Mouse (Mus musculus) ES-E14 (cell line): ENCODE results near the gene Prcc. TPM values are rescaled to one million over a fixed set of nuclear protein-coding genes. Genes with fewer than 3 reads are reported as not detected.

Source experiments
- DNase-seq: peaks from one replicate; pipeline ENCODE4 v3.0.0-alpha.2; 2013; ENCODE audit warnings: low read depth, low spot score
- H3K27ac ChIP-seq: 2 replicates; pipeline ENCODE4 v1.5.1; 2012; ENCODE audit warnings: low read depth, mild to moderate bottlenecking, low read length, moderate library complexity, mixed read lengths; ENCODE audit not compliant: poor library complexity, insufficient read depth, severe bottlenecking
- H3K36me3 ChIP-seq: 2 replicates; pipeline ENCODE4 v1.6.1; 2012; ENCODE audit warnings: mild to moderate bottlenecking, low read length, moderate library complexity, mixed read lengths; ENCODE audit not compliant: control insufficient read depth, poor library complexity, insufficient read depth, severe bottlenecking
- H3K4me1 ChIP-seq, 2 experiments: fragments of 150-350 bp in 1 of 2; sonication (generic) in 1 of 2; 2 replicates each; pipeline ENCODE4 v1.6.1; 2012; ENCODE audit warnings: low read length in 2 of 2, mild to moderate bottlenecking in 1 of 2, mixed read lengths in 1 of 2; ENCODE audit not compliant: control insufficient read depth in 2 of 2, insufficient read depth in 2 of 2, poor library complexity in 1 of 2
- H3K4me3 ChIP-seq, 2 experiments: fragments of 150-350 bp in 1 of 2; sonication (generic) in 1 of 2; 2 replicates each; pipeline ENCODE4 v1.5.1; 2012; ENCODE audit warnings: low read length in 2 of 2, low read depth in 1 of 2, mild to moderate bottlenecking in 1 of 2, mixed read lengths in 1 of 2; ENCODE audit not compliant: insufficient read depth in 1 of 2, poor library complexity in 1 of 2, severe bottlenecking in 1 of 2
- H3K9ac ChIP-seq: 2 replicates; pipeline ENCODE4 v1.6.1; 2012; ENCODE audit warnings: low read depth, mild to moderate bottlenecking, low read length, mixed read lengths; ENCODE audit not compliant: poor library complexity, insufficient read depth, severe bottlenecking
- H3K9me3 ChIP-seq: fragments of 150-350 bp; sonication (generic); 2 replicates; pipeline ENCODE4 v1.6.1; 2012; ENCODE audit warnings: low read depth, mild to moderate bottlenecking, low read length; ENCODE audit not compliant: control insufficient read depth, insufficient read depth
- CHD2 ChIP-seq: IDR thresholded peaks from 2 replicates; pipeline ENCODE4 v1.6.1; 2014; ENCODE audit warnings: mild to moderate bottlenecking, low read depth, low read length, inconsistent platforms
- HCFC1 ChIP-seq: IDR thresholded peaks from 2 replicates; pipeline ENCODE4 v1.6.1; 2012; ENCODE audit warnings: low read length, inconsistent platforms, borderline replicate concordance; ENCODE audit not compliant: insufficient read depth
- MAFK ChIP-seq: IDR thresholded peaks from 2 replicates; pipeline ENCODE4 v1.6.1; 2014; ENCODE audit warnings: mild to moderate bottlenecking, low read depth, low read length, inconsistent platforms; ENCODE audit not compliant: insufficient read depth
- ZC3H11A ChIP-seq: IDR thresholded peaks from 2 replicates; pipeline ENCODE4 v1.6.1; 2012; ENCODE audit warnings: low read depth, mild to moderate bottlenecking, inconsistent platforms, low read length, borderline replicate concordance
- ZNF384 ChIP-seq: IDR thresholded peaks from 2 replicates; pipeline ENCODE4 v1.6.1; 2012; ENCODE audit warnings: low read depth, low read length, inconsistent platforms
- in situ Hi-C, 2 experiments: fragments of 600-800 bp; cut with MboI; formaldehyde crosslinking; loops; one replicate each; pipeline ENCODE4 v1.15.1; 2025; ENCODE audit warnings: low sequenced_read_pairs in 2 of 2, inconsistent platforms in 1 of 2; ENCODE audit not compliant: unreplicated experiment in 2 of 2
- total RNA-seq: library from RNA; depleted of rRNA; stranded (reverse); fragments of 300-350 nt; gene quantifications from 2 replicates; pipeline ENCODE4 v1.2.3, GENCODE M21; 2012; rRNA removed

Gene Prcc
- total RNA-seq, 1 experiment: 53.8 TPM

- H3K9ac ChIP-seq: no peak overlapping the region
- TF ChIP-seq ZC3H11A: no peak
- no peak for TF ChIP-seq HCFC1
- in situ Hi-C loops: no loop called here
- peaks cover 0 to 5% of the 10 kb centered on the region in 2 experiments; a peak in 1 of 4 replicates for H3K4me1 ChIP-seq
- H3K4me3 ChIP-seq: no peak overlapping the region
- H3K9me3 ChIP-seq: no peaks in the 10 kb centered on the region
- H3K27ac ChIP-seq: no peak overlapping the region
- H3K36me3 ChIP-seq: no peaks in the 10 kb centered on the region
- DNase-seq: no peak
These were observed 74.1 kb downstream of the Prcc start for GRCm38 (mm10) chr3:87811297-87811696.

GRCm38 (mm10) chr3:87809322-87809962 is 76.0 kb downstream of the Prcc start:
- in situ Hi-C loops: no loop called here
- no peak overlapping the region for H3K9ac ChIP-seq
- no peaks in the 10 kb centered on the region for H3K36me3 ChIP-seq
- H3K4me3 ChIP-seq: peak overlapping the region; percentile 60 to 64
- H3K27ac ChIP-seq: no peak overlapping the region
- H3K9me3 ChIP-seq: no peaks in the 10 kb centered on the region
- H3K4me1 ChIP-seq: peaks cover 0 to 3% of the 10 kb centered on the region in 2 experiments; a peak in 1 of 4 replicates
- peak; percentile 54 for DNase-seq
- TF ChIP-seq ZNF384: no peak
- no peak for TF ChIP-seq ZC3H11A
- TF ChIP-seq MAFK: no peak
- no peak for TF ChIP-seq HCFC1
- no peak for TF ChIP-seq CHD2

Other genes with a start within 250 kb of the Prcc start
- 0.37 and 0.49 TPM in 2 replicates for gene Lrrc71, start 137.0 kb downstream of the Prcc start, total RNA-seq
- gene Ntrk1, start 90.4 kb downstream of the Prcc start, total RNA-seq: 3.8 and 4.5 TPM in 2 replicates
- gene Insrr, start 88.7 kb downstream of the Prcc start, total RNA-seq: 0.11 and 0.18 TPM in 2 replicates
- gene Pear1, start 61.3 kb downstream of the Prcc start, total RNA-seq: 1.8 TPM in 2 replicates
- 0.05 and 0.22 TPM in 2 replicates for gene Sh2d2a, start 38.9 kb downstream of the Prcc start, total RNA-seq
- 296 and 312 TPM in 2 replicates for gene Hdgf, start 20.7 kb upstream of the Prcc start, total RNA-seq
- 154 and 162 TPM in 2 replicates for gene Mrpl24, start 33.9 kb upstream of the Prcc start, total RNA-seq
- gene Isg20l2, start 44.7 kb upstream of the Prcc start, total RNA-seq: 33.6 and 40.1 TPM in 2 replicates
- 22.0 and 25.5 TPM in 2 replicates for gene Rrnad1, start 45.1 kb upstream of the Prcc start, total RNA-seq
- 9.4 and 19.7 TPM in 2 replicates for gene Crabp2, start 63.1 kb upstream of the Prcc start, total RNA-seq
- gene Nes, start 85.5 kb upstream of the Prcc start, total RNA-seq: 22.3 and 29.4 TPM in 2 replicates
- 1.4 and 2.6 TPM in 2 replicates for gene Bcan, start 114.6 kb upstream of the Prcc start, total RNA-seq
- gene Hapln2, start 142.0 kb upstream of the Prcc start, total RNA-seq: not detected in 2 replicates
- gene Gpatch4, start 157.5 kb upstream of the Prcc start, total RNA-seq: 33.5 and 37.9 TPM in 2 replicates
- 117 and 144 TPM in 2 replicates for gene Naxe, start 172.9 kb upstream of the Prcc start, total RNA-seq
- gene Ttc24, start 192.7 kb upstream of the Prcc start, total RNA-seq: not detected in 2 replicates
- 60.3 and 81.2 TPM in 2 replicates for gene Iqgap3, start 196.4 kb upstream of the Prcc start, total RNA-seq